Mouse (Mus musculus): ENCODE data around the gene Glb1.
"Not testable (repeated sequence)": the region's sequence is repeated elsewhere in the genome, so short reads cannot be mapped to it uniquely, and the experiment has no call there.

The Glb1 gene

DNA sequence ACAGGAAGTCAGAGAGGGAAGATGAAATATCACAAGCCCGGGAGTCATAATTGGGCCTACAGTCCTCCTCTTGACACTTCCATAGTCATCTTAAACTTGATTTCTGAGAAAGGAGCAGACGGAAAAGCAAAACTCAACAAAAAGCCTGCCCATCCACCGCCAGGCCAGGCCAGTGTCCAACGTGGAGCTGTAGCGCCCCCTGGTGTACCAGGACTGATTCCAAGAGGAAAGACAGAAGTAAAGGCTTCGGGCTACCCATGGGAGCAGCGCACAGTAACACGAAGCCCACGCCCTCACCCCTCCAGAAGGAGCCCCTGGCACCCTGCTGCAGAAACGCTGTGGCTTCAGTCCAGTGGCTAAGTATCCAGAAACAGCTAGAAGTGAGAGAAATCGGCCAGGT is 97.3 kb downstream of the Glb1 start:
- in situ Hi-C loops (cut with MseI, MboI): loop anchor here (5.0 kb wide), 2 partner anchors 81 to 84 kb away; no protein-coding TSS in a partner anchor

DNA sequence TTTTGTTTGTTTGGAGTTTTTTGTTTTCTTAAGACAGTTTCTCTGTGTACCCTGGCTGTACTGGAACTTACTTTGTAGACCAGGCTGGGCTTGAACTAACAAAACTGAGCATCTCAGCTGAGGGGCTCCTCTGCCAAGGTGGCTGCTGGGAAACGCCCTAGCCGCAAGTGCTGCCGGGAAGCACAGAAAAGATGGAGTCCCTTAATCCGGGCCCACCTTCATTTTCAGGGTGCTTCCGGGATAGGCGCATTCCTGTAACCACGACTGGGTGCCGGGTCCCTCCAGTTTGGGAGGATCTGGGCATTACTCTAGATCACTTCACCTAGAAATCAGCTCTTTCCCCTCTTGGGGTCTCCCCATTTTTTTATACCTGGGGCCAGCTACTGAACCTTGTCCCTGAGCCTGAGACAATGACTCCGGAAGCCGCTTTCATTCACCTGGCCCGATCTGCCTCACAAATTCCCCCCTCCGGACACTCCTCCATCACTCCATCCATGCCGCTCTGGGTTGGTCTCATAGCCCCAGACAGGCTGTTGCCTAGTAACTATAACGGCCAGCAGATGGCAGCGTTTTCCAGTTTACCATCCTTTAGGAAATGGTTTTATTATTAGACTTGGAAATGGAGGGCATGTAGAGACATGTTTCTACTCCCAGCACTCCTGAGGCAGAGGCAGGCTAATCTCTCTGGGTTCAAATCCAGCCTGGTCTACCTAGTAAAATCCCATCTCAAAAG is 99.1 kb downstream of the Glb1 start:
- in situ Hi-C loops (cut with MseI, MboI): loop anchor here (5.0 kb wide), 2 partner anchors 82 to 83 kb away; no protein-coding TSS in a partner anchor

DNA sequence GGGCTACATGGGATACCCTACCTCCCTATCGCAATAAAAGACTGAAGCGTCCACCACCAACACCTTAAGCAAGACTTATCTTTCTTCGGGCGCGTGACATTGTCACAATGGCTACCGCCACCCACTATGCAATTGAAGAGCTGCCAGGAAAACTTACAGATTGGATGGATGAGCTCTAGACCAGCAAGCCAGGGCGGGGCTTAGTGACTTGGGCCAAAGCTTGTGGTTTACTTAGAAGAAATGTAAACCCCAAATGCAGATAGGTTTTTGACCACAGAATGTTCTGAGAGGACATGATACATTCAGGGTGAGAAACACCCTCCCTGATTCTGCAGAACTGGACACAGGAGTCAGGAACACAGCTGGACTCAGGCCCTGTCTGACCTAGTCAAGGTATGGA is 100.2 kb downstream of the Glb1 start:
- in situ Hi-C loops (cut with MseI, MboI): loop anchor here in 1 of 2 experiments (5.0 kb wide), 1 partner anchor 81 kb away; no protein-coding TSS in a partner anchor

DNA sequence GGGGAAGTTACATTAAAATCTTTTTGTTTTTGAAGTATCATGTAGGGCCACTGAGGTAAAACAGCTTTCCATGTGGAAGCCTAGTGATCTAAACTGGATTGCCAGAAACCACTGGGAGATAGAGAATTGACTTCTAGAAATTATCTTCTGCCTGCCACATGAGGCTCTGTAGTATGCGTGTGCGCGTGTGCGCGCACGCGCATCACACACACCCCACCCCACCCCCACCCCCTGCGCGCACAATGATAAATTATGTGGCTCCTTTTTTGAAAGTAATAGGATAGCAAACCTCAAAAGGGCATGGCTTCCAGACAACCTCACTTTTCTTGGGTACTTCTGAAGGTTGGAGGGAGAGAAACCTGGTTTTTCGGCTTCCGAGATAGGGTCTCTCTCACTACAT is 101.0 kb downstream of the Glb1 start:
- in situ Hi-C loops (cut with MseI, MboI): loop anchor here in 1 of 2 experiments (5.0 kb wide), 1 partner anchor 80 kb away; no protein-coding TSS in a partner anchor

DNA sequence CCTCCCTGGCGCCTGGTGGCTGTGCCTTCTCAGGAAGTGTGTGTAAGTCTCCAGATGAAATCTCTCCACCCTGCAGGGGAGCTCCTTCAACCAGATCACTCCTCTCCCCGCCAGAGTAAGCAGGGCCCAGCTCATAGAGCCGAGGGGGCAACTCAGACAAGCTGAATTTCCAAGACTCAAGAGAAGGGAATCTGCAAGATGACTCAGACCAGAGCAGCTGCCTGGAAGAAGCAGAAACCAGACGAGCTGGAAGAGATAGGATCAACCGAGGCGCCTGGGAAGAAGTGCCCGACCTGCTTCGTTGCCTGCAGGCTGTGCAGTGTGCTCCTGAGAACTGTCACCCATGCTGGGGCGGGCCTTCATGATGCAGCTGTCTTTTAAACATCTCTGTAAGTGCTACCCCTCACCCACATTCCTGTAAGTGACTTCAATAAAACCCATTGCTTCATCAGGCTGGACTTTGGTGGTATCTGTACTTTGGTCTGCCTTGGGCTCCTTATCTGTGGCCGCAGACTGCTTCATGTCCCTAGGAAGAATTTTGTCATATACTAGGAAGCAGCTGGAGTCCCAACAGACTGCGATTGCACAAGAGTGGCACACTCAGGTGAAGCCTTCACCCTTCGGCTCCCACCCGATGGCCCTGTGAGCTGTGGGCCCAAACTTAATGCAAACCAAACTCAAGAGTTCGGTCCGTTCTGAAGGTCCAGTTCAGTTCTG is 102.0 kb downstream of the Glb1 start:
- in situ Hi-C loops (cut with MseI, MboI): loop anchor here in 1 of 2 experiments (5.0 kb wide), 1 partner anchor 79 kb away; no protein-coding TSS in a partner anchor

DNA sequence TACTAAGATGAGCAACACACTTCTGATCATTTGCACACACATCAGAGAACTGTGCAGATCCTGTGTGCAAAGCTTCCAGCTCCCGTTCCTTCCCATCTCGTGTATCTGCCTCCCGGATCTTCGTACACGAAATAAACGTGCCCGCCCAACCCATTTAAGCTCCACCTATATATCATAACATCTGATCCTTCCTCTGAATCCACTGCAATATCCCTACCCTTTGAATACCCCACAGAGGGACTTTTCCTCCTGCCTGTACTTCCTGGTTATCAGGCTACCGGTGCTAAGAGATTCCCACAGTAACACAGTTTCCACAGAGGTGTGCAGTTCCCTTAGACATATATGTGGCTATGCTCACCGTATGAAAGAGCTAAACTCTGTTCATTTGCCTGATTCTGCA is 103.9 kb downstream of the Glb1 start, which contains the start of gene Ccr4:
Ccr4 (minus strand) TSS at position 101 of the 400 bp plus-strand sequence.
- in situ Hi-C loops (cut with MseI, MboI): loop anchor here in 1 of 2 experiments (5.0 kb wide), 1 partner anchor 77 kb away; no protein-coding TSS in a partner anchor

DNA sequence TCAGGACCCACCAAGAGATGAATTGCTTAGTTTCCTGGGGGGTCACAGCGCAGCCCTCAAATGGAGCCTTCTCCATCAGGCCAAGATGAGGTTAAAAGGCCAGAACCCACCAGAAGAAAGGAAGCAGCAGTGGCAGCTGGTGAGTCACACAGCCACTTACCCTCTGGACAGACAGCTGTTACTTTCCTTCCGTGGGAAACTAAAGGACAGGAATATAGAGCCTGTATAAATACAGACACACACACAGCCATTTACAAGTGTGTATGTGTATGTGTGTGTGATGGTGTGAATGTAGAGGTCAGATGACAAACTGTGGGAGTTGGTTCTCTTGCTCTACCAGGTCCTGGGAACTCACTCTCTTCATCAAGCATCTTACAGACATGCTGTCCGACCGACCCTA is 105.7 kb downstream of the Glb1 start:
- in situ Hi-C loops (cut with MseI, MboI): no loop called here

DNA sequence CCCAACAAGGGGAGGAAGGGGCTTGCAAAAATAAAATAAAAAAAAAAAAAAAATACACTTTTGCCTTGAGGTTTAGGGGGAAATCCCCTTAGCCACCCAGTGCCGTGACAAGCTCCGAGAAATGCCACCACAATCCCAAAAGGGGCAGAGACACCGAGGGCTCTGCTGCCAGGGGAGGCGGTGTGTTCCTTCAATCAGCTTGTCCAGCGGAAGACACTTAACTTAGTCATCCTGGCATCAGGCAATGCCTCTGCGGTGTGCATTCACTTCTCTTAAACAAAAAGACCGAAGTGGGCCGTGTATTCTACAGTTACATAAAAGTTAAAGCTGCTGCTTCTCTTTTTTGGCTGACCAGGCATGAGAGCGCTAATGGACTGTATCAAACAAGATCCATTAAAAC is 106.5 kb downstream of the Glb1 start:
- in situ Hi-C loops (cut with MseI, MboI): no loop called here

DNA sequence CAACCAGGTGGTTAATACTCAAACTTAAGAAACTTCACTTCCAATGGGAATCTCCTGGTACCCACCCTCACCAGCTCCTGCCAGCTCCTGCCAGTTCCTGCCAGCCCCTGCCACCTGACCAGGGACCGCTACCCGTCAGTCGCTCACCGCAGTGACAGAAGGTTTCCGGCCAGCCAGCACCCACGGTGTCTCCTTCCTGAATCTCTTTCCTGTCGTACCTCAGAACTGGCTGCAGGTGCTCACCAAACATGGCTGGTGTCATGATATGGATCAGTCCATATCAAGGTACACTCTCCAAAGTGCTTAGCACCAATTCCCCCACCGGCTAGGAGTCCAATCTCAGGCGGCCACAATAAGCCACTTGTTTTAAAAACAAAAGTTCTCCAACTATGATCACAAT is 108.9 kb downstream of the Glb1 start:
- in situ Hi-C loops (cut with MseI, MboI): no loop called here

DNA sequence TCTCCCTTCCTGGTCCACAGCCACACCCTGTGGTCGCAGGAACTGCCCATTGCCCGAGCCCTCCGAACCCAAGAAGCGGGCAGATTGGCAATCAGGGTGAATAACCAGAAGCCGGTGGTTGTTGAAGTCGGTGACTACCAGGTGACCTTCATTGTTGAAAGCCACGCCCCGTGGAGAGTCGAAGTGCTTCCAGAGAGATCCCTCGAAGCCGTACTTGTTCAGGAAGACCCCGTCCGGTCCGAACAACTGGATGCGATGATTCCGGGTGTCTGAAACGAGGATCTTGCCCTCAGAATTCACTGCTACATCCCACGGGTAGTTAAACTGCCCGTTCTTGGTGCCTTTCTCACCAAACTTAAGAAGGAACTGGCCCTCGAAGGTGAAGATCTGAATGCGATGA is 112.0 kb downstream of the Glb1 start:
- in situ Hi-C loops (cut with MseI, MboI): no loop called here

DNA sequence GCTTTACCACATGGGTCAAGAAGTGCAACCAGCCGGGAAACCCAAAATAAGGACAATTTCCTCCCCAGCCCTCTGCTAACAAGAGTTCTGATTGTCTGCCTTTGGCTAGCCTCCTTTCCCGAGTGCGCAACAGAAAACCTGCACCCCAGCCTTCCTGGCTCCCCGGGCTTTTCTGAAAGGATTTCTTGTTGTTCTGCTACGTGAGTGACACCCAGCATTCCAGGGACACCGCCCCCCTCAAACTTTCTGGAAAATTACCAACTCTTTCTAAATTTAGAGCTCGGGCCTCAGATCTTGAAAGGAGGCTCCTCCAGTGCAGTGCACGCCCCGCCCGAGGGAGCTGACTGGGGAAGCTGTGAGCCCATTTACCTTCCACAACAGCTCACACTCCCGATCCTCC is 114.5 kb downstream of the Glb1 start, which contains the start of gene C130032M10Rik:
C130032M10Rik (plus strand) TSS at position 334 of the 400 bp plus-strand sequence.
- in situ Hi-C loops (cut with MseI, MboI): no loop called here

DNA sequence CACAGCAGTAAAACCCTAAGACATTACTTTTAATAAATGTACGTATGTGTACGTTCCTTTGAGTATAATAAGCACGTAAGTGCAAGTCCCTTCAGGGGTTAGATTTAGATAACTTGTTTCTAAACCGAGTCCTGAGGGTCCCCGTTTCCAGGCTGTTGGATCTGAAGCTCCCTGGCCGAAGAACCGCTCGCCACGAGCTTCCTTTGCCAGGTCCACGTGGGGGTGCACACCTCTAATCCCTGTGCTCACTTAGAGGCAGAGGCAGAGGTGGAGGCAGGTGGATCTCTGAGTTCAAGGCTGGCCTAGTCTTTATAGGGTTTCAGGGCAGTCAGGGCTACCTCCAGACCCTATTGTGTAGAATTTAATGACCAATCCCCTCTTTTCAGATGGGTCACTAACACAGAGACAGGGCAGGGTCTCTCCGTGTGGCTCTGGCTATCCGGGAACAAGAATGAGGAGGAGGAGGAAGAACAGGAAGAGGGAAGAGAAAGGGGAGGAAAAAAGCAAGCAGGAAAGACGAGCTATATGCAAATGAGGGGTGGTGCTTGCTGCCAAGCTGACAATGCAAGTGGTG is 117.1 kb downstream of the Glb1 start:
- in situ Hi-C loops (cut with MseI, MboI): no loop called here

DNA sequence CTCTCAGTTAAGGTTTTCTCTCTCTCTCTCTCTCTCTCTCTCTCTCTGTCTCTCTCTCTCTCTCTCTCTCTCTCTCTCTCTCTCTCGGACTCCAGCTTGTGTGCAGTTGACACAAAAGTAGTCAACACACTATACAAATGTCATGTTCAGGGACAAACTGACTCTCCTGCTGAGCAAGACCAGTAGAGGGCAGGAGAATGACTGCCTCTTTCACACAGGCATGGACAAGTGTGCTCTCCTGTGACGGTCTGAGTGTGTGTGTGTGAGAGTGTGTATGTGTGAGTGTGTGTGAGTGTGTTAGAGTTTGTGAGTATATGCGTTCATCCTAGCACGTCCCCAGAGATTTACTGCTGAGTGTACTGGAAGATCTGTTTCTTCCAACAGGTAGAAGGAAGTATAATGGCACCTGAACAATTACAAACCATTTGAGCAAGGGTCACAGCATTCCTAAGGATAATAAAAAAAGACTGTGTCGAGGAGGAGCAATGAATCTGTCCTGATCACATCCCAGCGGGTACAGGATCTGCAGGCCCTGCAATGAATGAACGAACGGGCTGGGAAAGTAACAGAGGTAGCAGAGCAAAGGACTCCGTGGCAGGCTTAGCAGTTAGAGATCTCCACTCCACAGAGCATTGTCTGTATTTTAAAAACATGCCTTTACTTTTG is 118.1 kb downstream of the Glb1 start:
- in situ Hi-C loops (cut with MseI, MboI): no loop called here

DNA sequence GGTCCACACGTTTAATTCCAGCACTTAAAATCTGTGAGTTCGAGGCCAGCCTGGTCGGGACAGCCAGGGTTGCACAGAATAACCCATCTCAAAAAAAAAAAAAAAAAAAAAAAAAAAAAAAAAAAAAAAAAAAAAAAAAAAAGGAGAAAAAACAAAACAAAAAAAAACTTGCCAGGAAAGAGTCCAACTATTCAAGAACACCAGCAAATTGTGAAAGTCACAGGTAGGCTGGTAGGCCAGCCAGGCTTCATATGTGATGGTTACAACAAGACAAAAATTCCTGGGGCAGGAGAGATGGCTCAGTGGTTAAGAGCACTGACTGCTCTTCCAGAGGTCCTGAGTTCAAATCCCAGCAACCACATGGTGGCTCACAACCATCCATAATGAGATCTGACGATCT is 119.7 kb downstream of the Glb1 start:
- in situ Hi-C loops (cut with MseI, MboI): not testable (repeated sequence)

DNA sequence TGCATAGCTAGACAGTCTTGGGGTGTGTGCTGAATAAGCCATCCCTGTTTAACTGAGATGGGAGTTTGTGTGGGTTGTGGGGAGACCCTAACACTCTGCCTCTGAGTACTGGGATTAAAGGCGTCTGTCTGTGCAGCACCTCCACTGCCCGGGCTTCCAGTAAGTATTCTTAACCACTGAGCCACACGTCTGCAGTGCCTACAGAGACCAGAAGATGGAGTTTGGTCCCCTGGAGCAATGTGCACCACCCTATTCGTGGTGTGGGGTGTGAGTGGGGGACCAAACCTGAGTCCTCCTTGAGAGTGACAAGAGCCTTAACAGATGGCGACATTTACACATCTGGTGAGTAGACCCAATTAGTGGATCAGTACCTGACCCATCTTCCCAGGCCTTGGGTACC is 121.2 kb downstream of the Glb1 start:
- in situ Hi-C loops (cut with MseI, MboI): no loop called here

DNA sequence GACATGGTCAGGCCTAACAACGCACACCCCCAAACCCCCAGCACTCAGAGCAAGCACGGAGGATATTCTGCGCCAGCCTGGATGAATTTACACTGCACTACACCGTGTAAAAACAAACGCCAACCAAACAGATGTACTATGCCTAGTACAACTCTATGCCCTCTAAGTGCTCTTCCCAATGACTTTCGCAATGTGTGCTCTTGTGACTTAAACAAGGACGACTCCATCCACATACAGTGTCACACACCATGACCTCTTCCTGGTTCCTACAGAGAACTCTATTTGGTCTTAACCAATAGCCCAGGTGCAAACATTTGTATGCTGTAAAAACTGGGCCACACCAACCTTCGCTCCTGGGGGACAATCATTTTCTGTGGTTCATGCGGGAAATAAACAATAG is 121.6 kb downstream of the Glb1 start:
- in situ Hi-C loops (cut with MseI, MboI): no loop called here
